Mouse (Mus musculus) skeletal muscle tissue, adult 2 months (tissue): ENCODE measurements around the gene B230104I21Rik.

Source experiments
- DNase-seq: peaks from one replicate; pipeline ENCODE4 v3.0.0-alpha.2; 2012; ENCODE audit warnings: low read depth, low spot score

The B230104I21Rik gene

GRCm38 (mm10) chr4:154348197-154348786, 12.4 kb downstream of the B230104I21Rik start:
- no peak for DNase-seq

- DNase-seq, result no peak
Observed at GRCm38 (mm10) chr4:154352246-154352645, 16.3 kb downstream of the B230104I21Rik start.

DNA sequence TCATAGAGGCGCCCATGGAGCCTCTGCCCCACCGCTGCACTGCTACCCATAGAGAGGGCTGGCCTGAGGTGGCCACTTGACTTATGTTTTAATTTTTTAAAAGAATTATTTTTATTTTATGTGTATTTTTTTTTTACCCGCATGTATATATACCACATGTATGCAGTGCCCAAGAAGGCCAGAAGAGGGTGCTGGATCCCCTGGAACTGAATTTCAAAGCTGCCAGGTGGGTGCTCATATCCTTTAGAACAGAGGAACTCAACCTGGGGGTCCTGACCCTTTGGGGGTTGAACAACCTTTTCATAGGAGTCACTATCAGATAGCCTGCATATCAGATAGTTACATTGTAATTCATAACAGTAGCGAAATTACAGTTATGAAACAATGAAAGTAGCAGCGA, 19.5 kb downstream of the B230104I21Rik start:
- DNase-seq, result no peak

- no peak for DNase-seq
Observed at GRCm38 (mm10) chr4:154358370-154358769, 22.4 kb downstream of the B230104I21Rik start.

DNA sequence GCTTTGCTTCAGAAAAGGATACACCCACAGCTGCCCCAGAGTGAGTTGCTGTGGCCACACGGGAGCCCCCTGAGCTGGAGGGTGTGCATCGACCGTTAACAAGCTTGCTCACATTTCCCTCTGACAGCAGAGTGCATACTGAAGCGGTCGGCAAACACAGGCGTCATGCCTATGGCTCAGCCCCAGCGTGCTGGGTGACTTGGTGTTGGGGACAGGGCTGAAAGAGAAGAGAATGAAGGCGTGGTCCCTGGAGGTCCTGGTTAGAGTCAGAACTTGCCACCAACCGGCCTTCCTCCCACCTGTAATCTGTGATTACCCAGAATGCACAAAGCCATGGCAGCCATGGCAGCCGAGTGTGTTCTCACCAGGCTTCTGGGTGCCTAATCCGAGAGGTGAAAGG, 22.9 kb downstream of the B230104I21Rik start:
- no peak for DNase-seq

GRCm38 (mm10) chr4:154359762-154360300, 23.9 kb downstream of the B230104I21Rik start:
- no peak for DNase-seq

DNA sequence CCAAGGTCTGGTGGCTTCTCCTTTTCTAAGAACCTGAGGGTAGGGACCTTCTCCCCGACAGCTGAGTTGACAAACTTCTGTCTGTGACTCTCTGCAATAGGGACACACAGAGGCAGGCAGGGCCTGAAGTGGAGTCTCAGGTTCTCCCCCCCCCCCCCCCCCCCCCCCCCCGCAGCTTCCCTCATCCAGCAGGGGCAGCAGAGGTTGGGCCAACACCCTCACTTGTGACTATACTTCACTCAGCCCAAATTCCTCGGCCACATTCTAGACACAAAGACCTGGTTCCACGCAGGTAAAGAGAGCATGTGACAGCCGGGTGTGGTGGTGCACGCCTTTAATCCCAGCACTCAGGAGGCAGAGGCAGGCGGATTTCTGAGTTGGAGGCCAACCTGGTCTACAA, 24.5 kb downstream of the B230104I21Rik start:
- DNase-seq, result no peak

DNA sequence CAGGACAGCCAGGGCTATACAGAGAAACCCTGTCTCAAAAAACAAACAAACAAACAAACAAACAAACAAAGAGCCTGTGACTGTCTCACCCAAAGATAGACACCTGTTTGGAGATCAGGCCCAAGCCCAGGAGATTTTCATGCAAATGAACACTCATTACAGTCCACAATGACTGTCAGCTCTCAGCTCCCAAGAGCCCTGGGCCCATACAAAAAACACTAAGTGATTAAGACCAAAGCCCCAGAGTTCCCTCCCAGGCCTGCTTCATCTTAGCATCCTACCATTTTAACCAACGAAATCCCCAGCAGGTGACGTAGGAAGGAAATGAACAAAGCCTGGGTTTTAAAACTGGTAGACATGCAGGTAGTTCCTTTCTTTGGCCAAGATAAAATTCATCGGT, 24.9 kb downstream of the B230104I21Rik start:
- DNase-seq, result no peak

GRCm38 (mm10) chr4:154364752-154365151, 28.8 kb downstream of the B230104I21Rik start:
- DNase-seq, result no peak

GRCm38 (mm10) chr4:154366836-154367235, 30.9 kb downstream of the B230104I21Rik start:
- DNase-seq, result no peak

- DNase-seq, result no peak
Observed at GRCm38 (mm10) chr4:154369089-154369488, 33.2 kb downstream of the B230104I21Rik start.

GRCm38 (mm10) chr4:154370841-154371240, 34.9 kb downstream of the B230104I21Rik start:
- no peak for DNase-seq

- DNase-seq, result no peak
Observed at GRCm38 (mm10) chr4:154371542-154372247, 35.8 kb downstream of the B230104I21Rik start.

- DNase-seq, result no peak
Observed at GRCm38 (mm10) chr4:154375939-154376625, 40.2 kb downstream of the B230104I21Rik start.

DNA sequence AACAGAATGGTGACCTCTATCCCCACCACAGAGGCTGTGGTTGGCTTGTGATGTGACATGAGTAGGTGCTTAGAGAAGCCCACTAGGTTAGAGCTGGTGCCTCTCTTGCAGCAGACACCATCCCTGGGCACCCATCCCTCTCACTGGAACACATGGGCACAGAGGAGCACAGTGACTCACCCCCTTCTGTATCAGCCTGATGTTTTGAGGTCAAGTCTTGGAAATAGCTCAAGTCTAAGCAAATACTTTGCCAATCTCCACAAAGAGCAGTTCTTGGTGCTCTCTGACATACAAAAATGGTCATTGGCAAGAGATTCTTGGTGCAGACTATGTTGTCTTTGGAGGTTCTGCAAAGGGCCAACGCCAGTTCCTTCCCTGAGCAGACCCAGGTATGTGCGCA, 42.9 kb downstream of the B230104I21Rik start:
- no peak for DNase-seq

DNA sequence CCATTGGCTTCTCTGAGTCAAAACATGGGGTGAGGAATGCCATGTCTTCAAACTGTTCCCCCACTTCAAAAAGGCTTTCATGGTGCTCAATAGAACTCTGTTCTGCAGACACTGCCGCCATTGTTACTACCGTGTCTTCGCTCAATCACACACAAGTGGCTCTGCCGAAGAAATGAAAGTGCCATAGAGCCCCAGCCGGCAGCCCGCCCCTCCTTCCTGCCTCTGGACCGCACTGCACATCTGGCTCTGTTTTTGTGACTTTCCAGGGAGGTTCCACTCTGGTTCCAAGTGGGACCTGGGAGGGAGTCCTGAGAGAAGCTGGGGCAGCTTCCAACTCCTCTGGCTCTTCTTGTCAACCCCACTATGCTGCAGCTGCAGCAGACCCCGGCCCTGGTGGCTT, 49.3 kb downstream of the B230104I21Rik start:
- DNase-seq, result no peak

DNA sequence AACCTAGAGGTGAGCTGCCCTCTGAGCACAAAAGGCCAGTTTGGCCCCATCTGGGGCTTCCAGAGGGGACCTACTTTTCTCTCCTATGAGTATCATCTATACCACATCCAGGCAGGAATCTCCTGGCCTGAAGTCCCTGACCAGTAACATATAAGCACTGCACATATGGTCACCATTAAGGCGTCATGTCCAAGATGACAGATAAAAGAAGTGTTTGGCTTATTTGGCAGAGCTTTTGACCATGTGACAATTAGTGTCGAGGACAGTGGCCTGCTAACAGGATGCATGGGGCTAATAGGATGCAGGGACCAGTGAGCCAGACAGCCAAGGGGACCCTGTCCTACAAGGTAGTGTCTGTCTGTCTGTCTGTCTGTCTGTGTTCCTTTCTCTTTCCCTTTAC, 50.0 kb downstream of the B230104I21Rik start:
- DNase-seq, result no peak

DNA sequence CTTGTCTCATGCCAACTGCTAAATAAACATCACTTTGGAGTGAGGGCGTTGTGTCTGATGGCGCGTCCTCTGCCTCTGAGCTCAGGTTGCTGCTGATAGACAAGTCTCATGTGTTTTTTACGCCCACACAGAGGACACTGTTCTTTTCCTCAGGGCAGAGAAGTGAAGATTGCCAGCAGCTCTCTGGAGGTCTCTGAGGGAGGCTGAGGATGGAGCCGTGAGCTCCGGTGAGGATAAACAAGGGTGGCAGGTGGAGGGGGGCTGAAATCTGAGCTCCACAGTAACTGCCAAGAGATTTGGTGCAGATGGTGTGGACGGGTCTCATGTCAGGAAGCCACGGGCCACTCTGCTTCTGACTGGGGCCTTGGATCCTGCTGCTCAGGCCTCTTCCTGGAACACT, 50.9 kb downstream of the B230104I21Rik start:
- DNase-seq, result no peak

- DNase-seq, result no peak
Observed at GRCm38 (mm10) chr4:154389641-154390040, 53.7 kb downstream of the B230104I21Rik start.

- no peak for DNase-seq
Observed at GRCm38 (mm10) chr4:154390333-154391080, 54.6 kb downstream of the B230104I21Rik start.

- no peak for DNase-seq
Observed at GRCm38 (mm10) chr4:154392641-154393040, 56.7 kb downstream of the B230104I21Rik start.
